Mouse (Mus musculus) right cerebral cortex, postnatal 25 days (tissue): ENCODE measurements at regions not wholly inside any gene's neighbourhood (a gene's known extent, or its start where the extent isn't known, plus 50 kb on each side); places are given as distances from the start of the nearest gene placed in this dataset.

Experiments used
- DNase-seq: peaks from one replicate; pipeline ENCODE4 v3.0.0; 2022

GRCm38 (mm10) chr4:89446156-89446716, 135.4 kb upstream of the Cdkn2b start:
- no peak for DNase-seq

GRCm38 (mm10) chr4:89445214-89446155, 134.6 kb upstream of the Cdkn2b start:
- DNase-seq, result no peak

GRCm38 (mm10) chr4:89442526-89442925, 131.7 kb upstream of the Cdkn2b start:
- no peak for DNase-seq

- DNase-seq, result no peak
Measured at GRCm38 (mm10) chr4:89440821-89441220, 130.0 kb upstream of the Cdkn2b start.

- DNase-seq, result no peak
Measured at GRCm38 (mm10) chr4:89440326-89440725, 129.5 kb upstream of the Cdkn2b start.

GRCm38 (mm10) chr4:89438665-89439064, 127.8 kb upstream of the Cdkn2b start:
- DNase-seq, result no peak

GRCm38 (mm10) chr4:89436764-89437163, 125.9 kb upstream of the Cdkn2b start:
- no peak for DNase-seq

- no peak for DNase-seq
Measured at GRCm38 (mm10) chr4:89434152-89434551, 123.3 kb upstream of the Cdkn2b start.

- no peak for DNase-seq
Measured at GRCm38 (mm10) chr4:89433528-89433927, 122.7 kb upstream of the Cdkn2b start.

- no peak for DNase-seq
Measured at GRCm38 (mm10) chr4:89431520-89431919, 120.7 kb upstream of the Cdkn2b start.

GRCm38 (mm10) chr4:89428465-89428864, 117.6 kb upstream of the Cdkn2b start:
- DNase-seq, result no peak

- peak; percentile 8 for DNase-seq
Measured at GRCm38 (mm10) chr4:89427345-89428293, 116.8 kb upstream of the Cdkn2b start.

- DNase-seq, result no peak
Measured at GRCm38 (mm10) chr4:89425916-89426315, 115.1 kb upstream of the Cdkn2b start.

- DNase-seq, result no peak
Measured at GRCm38 (mm10) chr4:89421694-89422354, 111.0 kb upstream of the Cdkn2b start.

- DNase-seq, result no peak
Measured at GRCm38 (mm10) chr4:89420868-89421267, 110.0 kb upstream of the Cdkn2b start.

GRCm38 (mm10) chr4:89419507-89419906, 108.7 kb upstream of the Cdkn2b start:
- DNase-seq, result no peak

GRCm38 (mm10) chr4:89405624-89406167, 94.9 kb upstream of the Cdkn2b start:
- DNase-seq, result no peak

- DNase-seq, result no peak
Measured at GRCm38 (mm10) chr4:89403151-89403550, 92.3 kb upstream of the Cdkn2b start.

- no peak for DNase-seq
Measured at GRCm38 (mm10) chr4:89402324-89402723, 91.5 kb upstream of the Cdkn2b start.

GRCm38 (mm10) chr4:89401696-89402095, 90.9 kb upstream of the Cdkn2b start:
- DNase-seq, result no peak

GRCm38 (mm10) chr4:89400342-89400741, 89.5 kb upstream of the Cdkn2b start:
- DNase-seq, result no peak

- no peak for DNase-seq
Measured at GRCm38 (mm10) chr4:89399277-89399676, 88.4 kb upstream of the Cdkn2b start.
